Mouse (Mus musculus) liver, adult (tissue): ENCODE data around the gene Slc45a1.

Source experiments
- GATA4 ChIP-seq: IDR thresholded peaks from 2 replicates; pipeline ENCODE4 v1.6.1; 2014; ENCODE audit warnings: mild to moderate bottlenecking, low read length; ENCODE audit not compliant: insufficient replicate concordance

Slc45a1 gene

GRCm38 (mm10) chr4:150651390-150652277 is at the start of gene Slc45a1:
Gene Slc45a1 (minus strand): TSS chr4:150652174.
- TF ChIP-seq GATA4, result no peak

DNA sequence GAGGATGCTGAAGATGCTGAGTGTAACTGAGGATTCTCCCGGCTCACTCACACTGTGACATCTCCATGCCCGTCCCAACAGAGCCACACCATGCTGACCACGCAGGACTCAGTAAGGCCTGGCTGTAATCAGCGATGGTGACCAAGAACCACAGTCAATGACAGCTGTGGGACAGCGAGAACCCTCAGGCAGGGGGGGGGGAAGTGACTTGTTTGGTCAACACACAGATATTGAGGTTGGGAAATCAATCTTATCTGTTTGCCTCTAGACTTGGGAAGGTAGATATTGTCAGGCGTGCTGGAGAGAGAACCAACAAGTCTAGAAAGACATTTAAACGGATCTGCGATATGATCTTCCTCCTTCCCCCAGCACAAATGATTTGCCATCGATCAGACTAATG is 48.9 kb upstream of the Slc45a1 start:
- peak; percentile 59; the same call in 1 of the 2 replicates for TF ChIP-seq GATA4

- no peak for TF ChIP-seq GATA4
Measured at GRCm38 (mm10) chr4:150694434-150695108, 42.6 kb upstream of the Slc45a1 start.

DNA sequence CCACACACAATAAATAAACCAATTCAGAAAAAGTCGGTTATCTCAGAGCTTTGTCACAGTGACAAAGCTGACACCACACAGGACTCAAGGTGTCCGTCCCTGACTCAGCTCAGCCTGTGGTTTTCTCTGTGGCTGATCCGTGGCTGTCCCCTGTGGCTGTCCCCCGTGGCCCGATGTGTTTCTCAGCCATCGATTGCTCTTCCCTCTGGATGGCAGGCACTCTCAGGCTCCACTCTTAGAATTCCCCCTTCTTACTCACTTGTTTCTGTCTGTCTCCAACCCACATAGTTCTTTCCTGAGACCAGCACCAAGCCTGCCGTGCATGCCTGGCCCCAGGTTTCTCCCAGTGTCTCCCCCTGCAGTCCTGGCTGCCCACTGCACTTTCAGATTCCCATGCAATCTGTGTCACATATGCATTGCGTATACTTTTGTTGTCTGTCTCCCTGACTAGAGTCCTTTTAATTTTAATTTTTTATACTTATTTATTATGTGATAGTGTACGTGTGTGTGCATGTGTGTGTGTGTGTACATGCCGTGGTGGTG is 41.0 kb upstream of the Slc45a1 start:
- TF ChIP-seq GATA4, result no peak

GRCm38 (mm10) chr4:150690759-150691158 is 38.8 kb upstream of the Slc45a1 start:
- no peak for TF ChIP-seq GATA4

GRCm38 (mm10) chr4:150689553-150689952 is 37.6 kb upstream of the Slc45a1 start:
- TF ChIP-seq GATA4, result no peak

DNA sequence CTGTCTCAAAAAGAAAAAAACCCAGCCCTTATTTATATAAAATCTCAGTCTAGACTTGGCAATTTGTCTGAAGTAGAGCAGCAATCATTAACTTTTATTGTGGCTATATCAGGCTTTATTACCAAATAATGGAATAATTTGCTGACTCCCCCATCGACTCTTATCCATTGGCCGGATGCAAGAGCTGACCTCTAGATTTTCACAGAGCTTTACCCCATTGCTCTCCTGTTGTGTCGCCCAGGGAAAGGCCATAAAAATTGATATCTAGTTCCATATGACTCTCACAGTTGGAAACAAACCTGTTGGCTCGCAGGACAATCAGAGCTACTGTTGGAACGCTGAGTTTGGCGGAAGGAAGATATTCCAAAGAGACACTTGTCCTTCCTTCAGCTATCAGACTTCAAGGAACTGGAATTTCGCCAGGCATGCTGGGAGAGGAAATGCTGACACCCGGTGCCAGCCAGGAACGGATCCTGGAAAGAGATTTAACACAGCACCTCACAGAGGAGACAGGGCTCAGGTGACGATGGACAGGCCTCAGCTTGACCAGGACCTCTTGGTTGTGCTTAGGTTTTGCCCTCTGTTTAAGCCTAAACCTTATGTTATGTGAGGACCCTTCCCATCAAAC is 35.3 kb upstream of the Slc45a1 start:
- no peak for TF ChIP-seq GATA4

DNA sequence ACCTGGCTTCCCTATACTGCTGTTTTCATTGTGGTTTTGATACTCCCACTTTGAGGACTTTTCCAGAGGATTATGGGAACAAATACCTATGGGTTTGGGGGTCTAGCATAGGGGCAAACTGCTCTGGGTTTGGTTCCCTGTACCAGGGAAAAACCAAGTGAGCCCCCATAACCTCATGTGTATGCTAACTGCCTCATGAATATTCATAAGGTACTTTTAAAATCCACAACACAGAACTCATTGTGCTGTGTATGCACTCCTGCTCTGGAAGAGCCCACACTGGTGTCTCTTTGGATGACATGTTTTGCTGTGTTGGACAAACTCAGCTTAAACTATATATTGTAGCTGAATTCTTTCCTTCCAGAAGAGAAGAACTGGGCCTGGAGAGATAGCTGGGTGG is 34.6 kb upstream of the Slc45a1 start:
- no peak for TF ChIP-seq GATA4

DNA sequence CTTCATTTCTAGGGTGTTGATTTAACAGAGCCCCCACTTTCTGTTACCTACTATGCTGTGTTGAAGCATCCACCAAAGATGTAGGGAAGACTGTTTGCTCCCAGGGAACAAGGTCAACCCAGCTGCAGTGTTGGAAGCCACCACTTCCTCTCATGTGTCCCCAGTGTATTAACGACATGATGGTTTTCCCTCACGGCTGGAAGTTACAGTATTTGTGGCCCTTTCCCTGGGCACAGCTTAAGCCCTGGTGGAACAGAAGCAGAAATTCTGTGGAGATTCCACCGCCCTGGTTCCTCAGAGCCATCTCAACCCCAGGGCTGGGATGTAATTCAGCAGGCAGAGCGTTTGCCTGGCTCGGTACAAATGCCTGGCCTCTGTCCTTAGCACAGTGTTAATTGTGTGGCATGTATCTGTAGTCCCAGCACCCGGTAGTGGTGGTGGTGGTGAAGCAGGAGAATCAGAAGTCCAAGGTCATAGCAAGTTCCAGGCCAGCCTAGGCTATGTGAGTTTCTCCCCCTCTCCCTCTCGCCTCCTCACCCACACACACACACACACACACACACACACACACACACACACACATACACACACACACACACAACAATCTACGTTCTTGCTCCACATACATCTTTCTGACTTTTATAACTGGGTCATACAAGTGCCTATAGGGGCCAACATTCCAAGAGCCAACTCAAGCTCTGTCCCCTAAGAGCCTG is 34.0 kb upstream of the Slc45a1 start:
- TF ChIP-seq GATA4, result no peak

- peak; percentile 26; the same call in 1 of the 2 replicates for TF ChIP-seq GATA4
Measured at GRCm38 (mm10) chr4:150685043-150685777, 33.2 kb upstream of the Slc45a1 start.

DNA sequence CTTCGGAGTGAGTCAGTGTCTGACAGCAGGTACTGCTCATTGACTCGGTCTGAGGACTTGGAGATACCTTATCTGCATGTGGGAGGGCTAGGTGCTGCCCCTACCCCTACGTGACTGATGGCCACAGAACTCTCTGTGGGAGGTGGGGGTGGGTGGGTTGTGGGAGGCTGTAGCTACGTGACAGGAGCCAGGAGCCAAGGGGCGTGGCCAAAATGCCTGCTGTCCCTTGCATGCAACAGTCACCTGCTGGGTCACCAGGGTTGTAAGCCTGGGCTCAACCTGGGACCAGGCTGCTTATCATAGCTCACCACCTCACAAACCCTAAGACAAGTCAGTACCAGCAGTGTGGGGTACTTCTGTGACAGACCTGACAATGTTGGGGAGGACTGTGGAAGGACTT is 28.4 kb upstream of the Slc45a1 start:
- TF ChIP-seq GATA4, result no peak

- no peak for TF ChIP-seq GATA4
Measured at GRCm38 (mm10) chr4:150678789-150679188, 26.8 kb upstream of the Slc45a1 start.

GRCm38 (mm10) chr4:150677846-150678224 is 25.9 kb upstream of the Slc45a1 start:
- TF ChIP-seq GATA4, result no peak

DNA sequence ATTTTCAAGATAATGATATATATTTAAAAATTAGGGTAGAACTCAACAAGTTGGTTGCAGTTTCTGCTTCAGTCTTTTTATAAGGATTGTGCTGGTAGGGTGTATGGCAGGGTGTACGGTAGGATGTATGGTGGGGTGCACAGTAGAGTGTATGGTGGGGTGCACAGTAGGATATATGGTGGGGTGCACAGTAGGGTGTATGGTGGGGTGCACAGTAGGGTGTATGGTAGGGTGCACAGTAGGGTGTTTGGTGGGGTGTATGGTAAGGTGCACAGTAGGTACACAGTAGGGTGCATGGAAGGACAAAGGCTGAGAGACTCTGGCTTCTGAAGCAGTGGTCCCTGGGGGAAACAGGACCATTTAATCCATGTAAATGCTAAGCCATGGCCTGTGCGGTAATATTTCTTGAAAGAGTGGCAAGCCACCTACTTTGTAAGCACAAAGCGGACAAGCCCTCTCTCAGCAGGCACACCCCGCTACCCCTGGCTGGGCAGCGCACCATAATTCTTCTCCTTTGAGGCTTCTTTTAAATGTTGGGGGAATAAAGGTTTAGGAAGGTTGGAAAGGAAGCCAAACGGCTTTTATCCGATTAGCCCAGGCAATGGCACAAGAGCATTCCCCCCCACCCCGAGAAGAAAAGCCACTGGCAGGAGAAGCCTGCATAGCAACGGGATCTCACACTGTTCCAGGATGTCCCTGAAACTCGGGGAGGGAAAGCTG is 25.3 kb upstream of the Slc45a1 start:
- TF ChIP-seq GATA4, result no peak
